Mouse (Mus musculus) right cerebral cortex, postnatal 14 days (tissue): Measurements from ENCODE around the gene Erbb2.
"Not testable (repeated sequence)": the region's sequence is repeated elsewhere in the genome, so short reads cannot be mapped to it uniquely, and the experiment has no call there.

Source experiments
- DNase-seq: peaks from one replicate; pipeline ENCODE4 v3.0.0; 2022

Erbb2 gene

GRCm38 (mm10) chr11:98412273-98412796 lies at the start of gene Erbb2:
Gene Erbb2, plus strand, starts transcription at chr11:98412470.
- no peak for DNase-seq

- no peak for DNase-seq
Observed at GRCm38 (mm10) chr11:98363817-98364216, 48.5 kb upstream of the Erbb2 start.

GRCm38 (mm10) chr11:98364410-98364809 lies 47.9 kb upstream of the Erbb2 start:
- no peak for DNase-seq

- no peak for DNase-seq
Observed at GRCm38 (mm10) chr11:98366290-98366689, 46.0 kb upstream of the Erbb2 start.

- peak; percentile 59 for DNase-seq
Observed at GRCm38 (mm10) chr11:98367171-98367862, 45.0 kb upstream of the Erbb2 start.

GRCm38 (mm10) chr11:98367863-98368186 lies 44.4 kb upstream of the Erbb2 start:
- DNase-seq: no peak

GRCm38 (mm10) chr11:98369337-98369736 lies 42.9 kb upstream of the Erbb2 start:
- no peak for DNase-seq

- DNase-seq: no peak
Observed at GRCm38 (mm10) chr11:98370588-98370987, 41.7 kb upstream of the Erbb2 start.

GRCm38 (mm10) chr11:98371556-98372240 lies 40.6 kb upstream of the Erbb2 start:
- DNase-seq: no peak

DNA sequence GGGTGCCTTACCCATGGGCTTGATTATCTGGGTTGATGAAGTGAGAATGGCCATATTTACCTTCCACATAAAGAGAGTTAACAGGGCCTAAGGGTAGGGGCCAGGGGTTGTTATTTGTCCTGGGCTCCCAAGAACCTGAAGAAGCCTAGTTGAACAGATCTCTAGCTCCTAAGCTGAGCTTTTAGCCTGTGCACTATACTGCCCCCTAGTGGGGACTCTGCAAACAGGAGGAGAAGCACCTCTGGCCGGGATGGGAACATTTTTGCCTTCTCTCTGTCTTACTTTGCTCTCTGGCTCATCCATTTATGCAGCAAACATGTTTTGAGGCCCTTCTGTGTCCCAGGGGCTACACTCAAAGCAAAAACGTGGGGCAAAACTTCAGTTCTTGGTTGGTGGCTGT lies 39.9 kb upstream of the Erbb2 start:
- peak; percentile 72 for DNase-seq

DNA sequence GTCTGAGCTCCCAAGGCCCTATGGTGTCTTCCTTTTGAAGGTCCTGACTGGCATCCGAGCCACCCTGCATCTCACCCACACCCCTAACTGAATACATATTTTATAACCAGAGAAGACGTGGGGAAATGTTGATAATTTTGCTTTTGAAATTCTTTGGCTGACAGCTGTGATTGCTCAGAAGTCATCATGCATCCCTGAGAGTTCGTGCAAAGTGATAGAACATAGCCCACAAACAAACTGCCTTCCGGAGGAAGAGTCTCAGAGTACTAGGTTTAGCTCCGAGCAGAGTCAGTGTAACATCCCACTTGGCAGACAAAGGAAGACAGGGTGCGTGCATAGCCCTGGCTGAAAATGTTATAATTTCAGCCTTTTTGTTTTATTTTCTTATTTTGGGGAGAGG lies 39.0 kb upstream of the Erbb2 start:
- no peak for DNase-seq

- DNase-seq: no peak
Observed at GRCm38 (mm10) chr11:98374266-98374665, 38.0 kb upstream of the Erbb2 start.

DNA sequence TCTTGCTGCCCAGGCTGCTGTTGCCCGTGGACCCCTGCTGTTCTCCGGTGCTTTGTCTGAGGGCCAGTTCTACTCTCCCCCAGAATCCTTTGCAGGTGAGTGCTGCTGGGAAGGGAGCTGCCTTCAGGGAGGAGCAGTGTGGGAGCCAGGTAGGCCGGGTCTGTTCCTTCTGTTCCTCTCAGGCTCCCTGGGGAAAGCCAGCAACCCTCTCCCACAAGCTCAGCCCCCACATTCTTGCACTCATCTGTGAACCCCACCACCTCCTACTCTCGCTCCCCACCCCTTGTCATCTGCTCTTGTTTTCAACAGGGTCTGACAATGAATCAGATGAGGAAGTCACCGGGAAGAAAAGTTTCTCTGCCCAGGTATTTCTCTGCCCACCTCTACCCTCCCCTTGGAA lies 35.5 kb upstream of the Erbb2 start:
- no peak for DNase-seq

DNA sequence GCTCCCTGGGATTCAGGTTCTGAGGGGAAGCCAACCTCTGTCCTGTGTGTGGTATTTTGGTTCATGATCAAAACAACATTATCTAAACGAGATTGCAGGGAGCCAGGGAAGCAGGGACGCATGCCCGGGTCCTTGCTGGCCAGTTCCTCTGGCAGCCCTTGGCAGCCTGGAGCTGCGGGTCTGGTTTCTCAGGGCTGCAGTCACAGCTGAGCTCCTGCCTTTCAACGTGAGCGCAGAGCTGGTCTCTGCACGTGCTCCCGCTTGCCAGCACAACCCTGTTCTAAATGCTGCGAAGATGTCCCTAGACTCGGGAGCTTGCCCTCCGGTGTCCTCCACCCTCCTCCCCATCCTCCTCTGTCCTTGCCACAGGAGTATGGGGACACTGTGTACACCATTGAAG lies 34.5 kb upstream of the Erbb2 start:
- DNase-seq: no peak

- no peak for DNase-seq
Observed at GRCm38 (mm10) chr11:98379379-98379778, 32.9 kb upstream of the Erbb2 start.

- DNase-seq: no peak
Observed at GRCm38 (mm10) chr11:98380106-98380505, 32.2 kb upstream of the Erbb2 start.

- no peak for DNase-seq
Observed at GRCm38 (mm10) chr11:98381651-98382050, 30.6 kb upstream of the Erbb2 start.

GRCm38 (mm10) chr11:98382405-98382804 lies 29.9 kb upstream of the Erbb2 start:
- not testable (repeated sequence) for DNase-seq

DNA sequence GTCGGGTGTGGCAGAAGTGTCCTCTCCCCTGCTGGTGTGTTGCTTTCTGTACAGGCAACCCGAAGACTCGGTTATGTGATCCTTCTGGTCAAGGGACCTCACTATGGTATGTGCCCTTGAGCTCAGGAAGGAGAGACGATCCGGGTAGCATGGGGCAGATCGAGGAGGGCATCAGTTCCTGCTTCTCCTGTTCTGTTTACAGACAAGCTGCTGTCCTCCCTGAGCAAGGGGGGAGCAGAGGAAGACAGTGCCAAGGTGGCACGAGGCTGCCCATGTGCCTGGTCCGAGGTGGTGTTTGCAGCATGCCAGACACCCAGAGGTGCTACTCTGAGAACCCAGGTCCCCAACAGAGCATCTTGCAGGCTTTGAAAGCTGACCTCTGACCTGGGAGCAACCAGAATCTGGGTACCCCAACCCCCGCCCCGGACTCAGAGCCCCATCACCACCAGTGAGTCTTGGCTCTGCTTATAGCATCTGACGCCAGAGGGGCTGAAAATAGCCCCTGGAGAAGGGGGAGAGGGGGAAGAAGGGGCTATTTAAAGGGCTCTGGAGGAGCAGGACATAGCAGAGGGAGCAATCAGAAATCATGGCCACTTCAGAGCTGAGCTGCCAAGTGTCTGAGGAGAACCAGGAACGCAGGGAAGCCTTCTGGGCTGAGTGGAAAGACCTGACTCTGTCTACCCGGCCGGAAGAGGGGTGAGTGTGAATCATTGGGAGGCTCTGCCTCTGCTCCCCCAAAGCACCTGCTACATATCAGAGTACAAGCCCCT lies 28.8 kb upstream of the Erbb2 start, which contains the start of gene Tcap:
Tcap (plus strand) TSS at position 551 of the 770 bp plus-strand sequence.
- no peak for DNase-seq

DNA sequence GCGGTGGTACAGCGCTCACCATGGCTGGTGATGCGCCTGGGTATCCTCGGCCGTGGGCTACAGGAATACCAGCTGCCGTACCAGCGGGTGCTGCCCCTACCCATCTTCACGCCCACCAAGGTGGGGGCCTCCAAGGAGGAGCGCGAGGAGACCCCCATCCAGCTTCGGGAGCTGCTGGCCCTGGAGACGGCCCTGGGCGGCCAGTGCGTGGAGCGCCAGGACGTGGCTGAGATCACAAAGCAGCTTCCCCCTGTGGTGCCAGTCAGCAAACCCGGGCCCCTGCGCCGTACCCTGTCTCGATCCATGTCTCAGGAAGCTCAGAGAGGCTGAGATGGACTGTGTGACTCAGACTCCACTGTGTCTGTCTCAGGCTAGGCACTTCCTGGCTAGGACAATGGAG lies 28.1 kb upstream of the Erbb2 start:
- no peak for DNase-seq

GRCm38 (mm10) chr11:98384721-98385637 lies 27.3 kb upstream of the Erbb2 start:
- DNase-seq: no peak
